Comparison of ENCODE assay signal across 24 mouse cellular contexts in the genomic region with DNA sequence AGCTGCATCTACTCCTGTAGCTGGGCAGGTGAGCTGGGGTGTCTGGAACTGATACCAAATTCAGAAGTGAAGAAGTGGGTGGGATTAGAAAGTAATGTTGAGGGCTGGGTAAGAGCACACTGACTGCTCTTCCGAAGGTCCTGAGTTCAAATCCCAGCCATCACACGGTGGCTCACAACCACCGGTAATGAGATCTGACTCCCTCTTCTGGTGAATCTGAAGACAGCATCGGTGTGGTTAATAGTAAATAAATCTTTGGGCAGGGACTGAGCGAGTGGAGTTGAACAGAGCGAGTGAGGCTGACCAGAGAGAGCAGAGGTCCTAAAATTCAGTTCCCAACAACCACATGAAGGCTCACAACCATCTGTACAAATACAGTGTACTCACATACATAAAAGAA. TPM values are rescaled to one million over a fixed set of nuclear protein-coding genes. Genes with fewer than 3 reads are reported as not detected.
A peak's percentile ranks its signal among the peaks of the same experiment; 100 is the strongest.
DNase-seq lines count a peak whose midpoint lies in the region; ATAC-seq and TF ChIP-seq lines count a peak whose summit lies in the region.
"Had no signal": no experiment of that assay in that cellular context is flagged by ENCODE, and none has a peak within 500 bp of the region (broad histone marks: within the 10 kb centered on the region; RNA-seq: fewer than 3 reads in every experiment).

No protein-coding gene starts in this region.

- peaks cover 13% of the 10 kb centered on the region for H3K4me1 ChIP-seq in kidney, postnatal 0 days (replicated peaks; ENCODE audit: insufficient read depth, low read length)
- H3K4me1 ChIP-seq in midbrain, postnatal 0 days (ENCODE audit: insufficient read depth, low read length) = peaks cover 15% of the 10 kb centered on the region; the same call in 1 of the 2 replicates
- H3K4me1 ChIP-seq in midbrain, embryonic 10.5 days = peaks cover 33% of the 10 kb centered on the region

- H3K36me3 ChIP-seq in kidney, postnatal 0 days (ENCODE audit: insufficient read depth, low read length) = no peaks in the 10 kb centered on the region
- H3K36me3 ChIP-seq in midbrain, postnatal 0 days (ENCODE audit: insufficient read depth, low read length) = peaks cover 52% of the 10 kb centered on the region
- no peaks in the 10 kb centered on the region for H3K36me3 ChIP-seq in midbrain, embryonic 10.5 days
- H3K36me3 ChIP-seq: embryonic facial prominence, embryonic 13.5 days; G1E; heart, embryonic 13.5 days had no signal

- no peaks in the 10 kb centered on the region for H3K9me3 ChIP-seq in kidney, postnatal 0 days (replicated peaks; ENCODE audit: low read length)
- no peaks in the 10 kb centered on the region for H3K9me3 ChIP-seq in midbrain, postnatal 0 days (ENCODE audit: low read length)
- H3K9me3 ChIP-seq in midbrain, embryonic 10.5 days (replicated peaks) = no peaks in the 10 kb centered on the region
- H3K9me3 ChIP-seq: embryonic facial prominence, embryonic 13.5 days; forebrain, embryonic 13.5 days; heart, embryonic 13.5 days; hindbrain, embryonic 12.5 days had no signal

- H3K27ac ChIP-seq in kidney, postnatal 0 days = no peak overlapping the region
- no peak overlapping the region for H3K27ac ChIP-seq in midbrain, postnatal 0 days (ENCODE audit: low read depth, low read length)
- H3K27ac ChIP-seq in midbrain, embryonic 10.5 days (replicated peaks) = no peak overlapping the region
- H3K27ac ChIP-seq: embryonic facial prominence, embryonic 13.5 days; forebrain, embryonic 13.5 days; gastrocnemius, adult 2 months; heart, embryonic 13.5 days; hindbrain, embryonic 12.5 days had no signal

- no peak overlapping the region for H3K4me2 ChIP-seq in kidney, postnatal 0 days (ENCODE audit: low read length)
- no peak overlapping the region for H3K4me2 ChIP-seq in midbrain, postnatal 0 days (ENCODE audit: low read depth, low read length, poor library complexity, severe bottlenecking)
- H3K4me2 ChIP-seq: embryonic facial prominence, embryonic 13.5 days; forebrain, embryonic 13.5 days; heart, embryonic 13.5 days; hindbrain, embryonic 12.5 days had no signal

- peak; percentile 24 for DNase-seq in cerebellum, adult 9-10 months
- no peak for DNase-seq in cerebellum, adult 11-12 months
- DNase-seq in kidney, postnatal 0 days (ENCODE audit: low spot score) = no peak
- no peak for DNase-seq in kidney, adult 18-20 months
- DNase-seq in midbrain, postnatal 0 days (ENCODE audit: low spot score) = no peak
- no peak for DNase-seq in midbrain, embryonic 10.5 days (ENCODE audit: low spot score)
- DNase-seq in ovary, adult 18-20 months (ENCODE audit: low spot score) = no peak
- DNase-seq: adrenal gland, adult 2 months; adrenal gland, postnatal 25 days; B cell, adult 2 months; cerebellum, adult 8-10 months; cerebellum, postnatal 25 days; gastrocnemius, postnatal 25 days; heart, postnatal 36 days had no signal

- no peak for ATAC-seq in kidney, postnatal 0 days (replicated peaks; ENCODE audit: low FRiP score, low read depth)
- no peak for ATAC-seq in midbrain, postnatal 0 days (ENCODE audit: low FRiP score)
- ATAC-seq: CD4-positive, CD25-positive, alpha-beta regulatory T cell, adult 4 months; forebrain, embryonic 13.5 days; hindbrain, embryonic 16.5 days; Patski had no signal

- peak; percentile 31 for TF ChIP-seq CTCF in kidney, postnatal 0 days (IDR thresholded peaks at IDR 0.05; ENCODE audit: low read depth)
- peak; percentile 56 for TF ChIP-seq CTCF in midbrain, postnatal 0 days (IDR thresholded peaks at IDR 0.05)

- H3K27me3 ChIP-seq in kidney, postnatal 0 days (ENCODE audit: insufficient read depth, low read length) = peaks cover 31% of the 10 kb centered on the region
- 0 out of 2 replicates have a peak, but pooled peaks cover 4% of the 10 kb centered on the region for H3K27me3 ChIP-seq in midbrain, postnatal 0 days (ENCODE audit: insufficient read depth, low read length)
- H3K27me3 ChIP-seq in midbrain, embryonic 10.5 days (ENCODE audit: low read depth, poor library complexity, severe bottlenecking) = peaks cover 88% of the 10 kb centered on the region

- H3K4me3 ChIP-seq in kidney, postnatal 0 days (replicated peaks; ENCODE audit: low read depth, low read length) = no peak overlapping the region
- H3K4me3 ChIP-seq in midbrain, postnatal 0 days (ENCODE audit: low read depth, low read length) = no peak overlapping the region
- no peak overlapping the region for H3K4me3 ChIP-seq in midbrain, embryonic 10.5 days
- H3K4me3 ChIP-seq: embryonic facial prominence, embryonic 13.5 days; forebrain, embryonic 13.5 days; gastrocnemius, adult 2 months; heart, embryonic 13.5 days; hindbrain, embryonic 12.5 days had no signal

- 68% methylated on average over 6 of the region's 6 CpGs for WGBS in kidney, postnatal 0 days
- WGBS in midbrain, postnatal 0 days = 71% methylated on average over 6 of the region's 6 CpGs
- WGBS in midbrain, embryonic 10.5 days = 72% methylated on average over 6 of the region's 6 CpGs

- H3K9ac ChIP-seq in kidney, postnatal 0 days (ENCODE audit: low read depth, low read length) = no peak overlapping the region
- H3K9ac ChIP-seq in midbrain, postnatal 0 days (replicated peaks; ENCODE audit: low read length, poor library complexity, severe bottlenecking) = no peak overlapping the region
- H3K9ac ChIP-seq: embryonic facial prominence, embryonic 13.5 days; forebrain, embryonic 13.5 days; heart, embryonic 13.5 days; hindbrain, embryonic 12.5 days had no signal

RNA-seq across cellular contexts. Expression of a gene that starts 10.5 kb away (rescaled TPM):
- polyA plus RNA-seq in kidney, postnatal 0 days (2015; fragmentation: Nextera tagmentation; extraction: Ambion mirVana) = 0.04 and 0.09 TPM in 2 replicates
- 330 and 343 TPM in 2 replicates for total RNA-seq in midbrain, postnatal 0 days (2014; rRNA removed)
- polyA plus RNA-seq in midbrain, postnatal 0 days (2015; fragmentation: Nextera tagmentation; extraction: Ambion mirVana) = 5.4 and 6.3 TPM in 2 replicates
- 0.10 and 0.19 TPM in 2 replicates for polyA plus RNA-seq in midbrain, embryonic 10.5 days (2016; fragmentation: Nextera tagmentation; extraction: Ambion mirVana)
- polyA plus RNA-seq: heart, embryonic 13.5 days had no signal

RNA-seq across cellular contexts. Expression of a gene that starts 15.6 kb away (rescaled TPM):
- polyA plus RNA-seq in kidney, postnatal 0 days (2015; fragmentation: Nextera tagmentation; extraction: Ambion mirVana) = 157 and 171 TPM in 2 replicates
- total RNA-seq in midbrain, postnatal 0 days (2014; rRNA removed) = 109 and 122 TPM in 2 replicates
- 101 and 104 TPM in 2 replicates for polyA plus RNA-seq in midbrain, postnatal 0 days (2015; fragmentation: Nextera tagmentation; extraction: Ambion mirVana)
- 197 and 208 TPM in 2 replicates for polyA plus RNA-seq in midbrain, embryonic 10.5 days (2016; fragmentation: Nextera tagmentation; extraction: Ambion mirVana)

RNA-seq across cellular contexts. Expression of a gene that starts 22.3 kb away (rescaled TPM):
- polyA plus RNA-seq in kidney, postnatal 0 days (2015; fragmentation: Nextera tagmentation; extraction: Ambion mirVana) = 1,113 and 1,153 TPM in 2 replicates
- 311 and 365 TPM in 2 replicates for total RNA-seq in midbrain, postnatal 0 days (2014; rRNA removed)
- polyA plus RNA-seq in midbrain, postnatal 0 days (2015; fragmentation: Nextera tagmentation; extraction: Ambion mirVana) = 364 and 374 TPM in 2 replicates
- 2,811 and 2,916 TPM in 2 replicates for polyA plus RNA-seq in midbrain, embryonic 10.5 days (2016; fragmentation: Nextera tagmentation; extraction: Ambion mirVana)

RNA-seq across cellular contexts. Expression of a gene that starts 25.6 kb away (rescaled TPM):
- 1.6 and 1.9 TPM in 2 replicates for polyA plus RNA-seq in kidney, postnatal 0 days (2015; fragmentation: Nextera tagmentation; extraction: Ambion mirVana)
- 84.0 and 90.0 TPM in 2 replicates for total RNA-seq in midbrain, postnatal 0 days (2014; rRNA removed)
- 8.6 and 9.8 TPM in 2 replicates for polyA plus RNA-seq in midbrain, postnatal 0 days (2015; fragmentation: Nextera tagmentation; extraction: Ambion mirVana)
- polyA plus RNA-seq in midbrain, embryonic 10.5 days (2016; fragmentation: Nextera tagmentation; extraction: Ambion mirVana) = 1.3 and 1.7 TPM in 2 replicates
- total RNA-seq: granulocyte monocyte progenitor cell, adult 5-6 weeks had no signal

RNA-seq across cellular contexts. Expression of a gene that starts 35.3 kb away (rescaled TPM):
- polyA plus RNA-seq in kidney, postnatal 0 days (2015; fragmentation: Nextera tagmentation; extraction: Ambion mirVana) = 107 and 114 TPM in 2 replicates
- 114 and 120 TPM in 2 replicates for total RNA-seq in midbrain, postnatal 0 days (2014; rRNA removed)
- 126 TPM in 2 replicates for polyA plus RNA-seq in midbrain, postnatal 0 days (2015; fragmentation: Nextera tagmentation; extraction: Ambion mirVana)
- 62.3 and 83.0 TPM in 2 replicates for polyA plus RNA-seq in midbrain, embryonic 10.5 days (2016; fragmentation: Nextera tagmentation; extraction: Ambion mirVana)
